Mouse (Mus musculus) G1E (cell line): ENCODE measurements around the gene Uap1. TPM values are rescaled to one million over a fixed set of nuclear protein-coding genes. Genes with fewer than 3 reads are reported as not detected.
A peak's percentile ranks its signal among the peaks of the same experiment; 100 is the strongest.

Experiments
- ATAC-seq: 2 replicates; pipeline ENCODE4 v1.8.0; 2016; ENCODE audit warnings: mild to moderate bottlenecking; ENCODE audit not compliant: insufficient number of reproducible peaks, poor library complexity, low FRiP score, severe bottlenecking; ENCODE audit errors: extremely low read depth
- DNase-seq: peaks from one replicate; pipeline ENCODE4 v3.0.0; 2012; ENCODE audit warnings: low spot score
- H3K27me3 ChIP-seq: 2 replicates; pipeline ENCODE4 v1.6.1; 2012; ENCODE audit warnings: mild to moderate bottlenecking, low read length, inconsistent platforms; ENCODE audit not compliant: insufficient read depth
- H3K36me3 ChIP-seq: replicated peaks from 2 replicates; pipeline ENCODE3; 2012; ENCODE audit warnings: mild to moderate bottlenecking, inconsistent platforms
- H3K4me1 ChIP-seq: 2 replicates; pipeline ENCODE4 v1.6.1; 2012; ENCODE audit warnings: low read depth, low read length, inconsistent platforms, mixed read lengths; ENCODE audit not compliant: insufficient read depth
- H3K4me3 ChIP-seq: 2 replicates; pipeline ENCODE4 v1.5.1; 2012; ENCODE audit warnings: low read depth, mild to moderate bottlenecking, inconsistent platforms, low read length, moderate library complexity, mixed read lengths
- H3K9me3 ChIP-seq: replicated peaks from 2 replicates; pipeline ENCODE4 v1.6.1; 2012; ENCODE audit warnings: inconsistent platforms
- CTCF ChIP-seq: IDR thresholded peaks from 2 replicates; pipeline ENCODE4 v1.5.1; 2012; ENCODE audit warnings: low read depth, low read length, inconsistent platforms, mixed read lengths
- GATA1 ChIP-seq: IDR thresholded peaks from 2 replicates; pipeline ENCODE4 v1.6.1; 2012; ENCODE audit warnings: borderline replicate concordance, low read length, inconsistent platforms, mixed read lengths
- GATA2 ChIP-seq: IDR thresholded peaks from 2 replicates; pipeline ENCODE4 v1.6.1; 2012; ENCODE audit warnings: low read depth, low read length, inconsistent platforms, borderline replicate concordance
- POLR2AphosphoS5 ChIP-seq: IDR thresholded peaks from 2 replicates; pipeline ENCODE4 v1.6.1; 2012; ENCODE audit warnings: low read depth, low read length, inconsistent platforms; ENCODE audit not compliant: insufficient replicate concordance
- TAL1 ChIP-seq: conservative IDR thresholded peaks from 2 replicates; pipeline ENCODE4 v1.6.1; 2012; ENCODE audit warnings: low read depth, low read length, inconsistent platforms, mixed read lengths
- polyA plus RNA-seq: library from polyadenylated mRNA; stranded (reverse); fragments of >175 nt; gene quantifications from 2 replicates; pipeline ENCODE4 v1.2.3, GENCODE M21; 2012
- total RNA-seq, 2 experiments: library from RNA; stranded (forward) in 1 of 2; stranded (reverse) in 1 of 2; fragments of 200-1000 nt in 1 of 2; fragments of >200 nt in 1 of 2; fragmentation: Nextera tagmentation in 1 of 2; gene quantifications; 2 replicates each; pipeline ENCODE4 v1.2.3; 2014 to 2017

Uap1 gene
- total and polyA plus RNA-seq, 3 experiments: 24.1 to 530 (median 171) TPM

DNA sequence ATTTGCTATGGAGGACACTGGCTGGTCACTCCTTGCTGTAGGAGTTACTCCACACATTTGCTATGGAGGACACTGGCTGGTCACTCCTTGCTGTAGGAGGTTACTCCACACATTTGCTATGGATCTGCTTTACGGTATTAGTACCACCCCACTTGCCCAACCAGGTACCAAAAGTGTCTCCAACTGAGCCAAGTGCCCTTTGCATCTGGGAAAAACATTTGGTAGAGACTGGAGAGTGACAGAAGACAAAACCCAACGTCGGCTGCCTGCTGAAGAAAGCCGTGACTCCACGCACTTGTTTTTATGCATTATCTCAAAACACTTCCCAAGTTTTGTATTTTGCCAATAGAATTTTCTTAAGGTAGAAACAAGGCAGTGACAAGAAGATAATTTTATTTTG, 33.1 kb downstream of the Uap1 start:
- H3K4me1 ChIP-seq: peaks cover 4% of the 10 kb centered on the region; the same call in 1 of the 2 replicates
- H3K36me3 ChIP-seq: peaks cover 71% of the 10 kb centered on the region
- no peak for TF ChIP-seq POLR2AphosphoS5
- no peak for TF ChIP-seq TAL1
- TF ChIP-seq GATA1: no peak
- TF ChIP-seq CTCF: no peak
- TF ChIP-seq GATA2: no peak
- no peaks in the 10 kb centered on the region for H3K9me3 ChIP-seq
- no peak for DNase-seq
- no peak overlapping the region for H3K4me3 ChIP-seq
- no peaks in the 10 kb centered on the region for H3K27me3 ChIP-seq
- no peak for ATAC-seq

DNA sequence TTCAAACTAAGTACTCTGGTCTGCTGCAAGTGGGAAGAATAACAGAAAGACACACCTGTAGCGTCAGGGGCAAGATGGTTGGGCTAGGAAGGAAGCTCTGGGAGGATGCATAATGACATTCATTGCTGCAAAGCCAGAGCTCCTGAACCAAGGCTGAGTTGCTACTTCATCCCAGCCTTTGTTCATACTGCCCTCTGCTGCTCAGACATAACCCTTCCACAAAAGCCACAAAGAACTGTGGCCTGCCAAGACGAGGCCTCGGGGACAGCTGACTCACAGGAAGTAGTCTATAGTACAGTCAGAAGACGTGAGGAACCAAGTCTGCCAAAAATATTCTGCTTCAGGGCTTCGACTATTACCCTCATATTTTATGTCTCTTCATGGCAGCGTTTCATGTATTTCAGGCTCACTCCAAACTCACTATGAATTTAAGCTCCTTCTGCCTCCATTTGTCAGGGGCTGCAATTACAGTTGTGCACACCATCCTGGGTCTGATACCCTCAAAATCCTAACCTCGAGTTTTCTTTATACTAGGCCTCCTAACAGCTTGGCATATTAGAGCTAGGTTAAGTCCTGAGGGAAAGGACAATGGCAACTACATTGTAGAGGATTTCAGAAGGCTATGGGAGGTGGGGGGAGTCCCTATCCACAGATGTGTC, 38.3 kb downstream of the Uap1 start:
- no peaks in the 10 kb centered on the region for H3K9me3 ChIP-seq
- DNase-seq (peak; percentile 15), ATAC-seq (peak; percentile 96)
- H3K27me3 ChIP-seq: peaks cover 2% of the 10 kb centered on the region
- TF ChIP-seq CTCF (peak; percentile 26), GATA1 (no peak)
- H3K4me3 ChIP-seq: no peak overlapping the region
- peaks cover 7% of the 10 kb centered on the region for H3K4me1 ChIP-seq
- H3K36me3 ChIP-seq: peaks cover 22% of the 10 kb centered on the region

- Histone ChIP-seq H3K36me3 (peaks cover 4% of the 10 kb centered on the region), H3K4me1 (peaks cover 7% of the 10 kb centered on the region), H3K4me3 (no peak overlapping the region), H3K9me3 (no peaks in the 10 kb centered on the region), H3K27me3 (peaks cover 4% of the 10 kb centered on the region)
- DNase-seq (no peak), ATAC-seq (no peak)
- TF ChIP-seq CTCF: no peak
- TF ChIP-seq POLR2AphosphoS5: no peak
- TF ChIP-seq GATA1: no peak
- no peak for TF ChIP-seq TAL1
- no peak for TF ChIP-seq GATA2
Observed at GRCm38 (mm10) chr1:170134264-170134663, 40.5 kb downstream of the Uap1 start.

DNA sequence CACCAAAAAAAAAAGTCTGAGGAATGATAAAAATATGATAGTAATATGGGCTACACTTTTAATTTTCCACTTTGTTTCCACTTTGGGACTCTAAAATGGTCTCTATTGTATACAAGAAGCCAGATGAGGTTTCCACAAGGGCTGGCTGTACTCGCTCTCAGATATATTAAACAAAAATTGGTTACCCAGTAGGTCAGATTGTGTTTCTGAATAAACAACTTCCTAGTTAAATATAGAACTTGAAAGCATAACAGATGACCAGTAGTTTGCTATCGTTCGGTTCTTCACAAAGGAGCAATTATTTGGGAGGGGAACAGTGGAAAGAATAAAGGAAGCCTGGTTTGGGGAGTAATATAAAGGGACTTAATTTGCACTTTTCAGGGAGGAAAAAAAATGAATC, 43.8 kb downstream of the Uap1 start:
- no peak for DNase-seq
- Histone ChIP-seq H3K27me3 (peaks cover 7% of the 10 kb centered on the region), H3K36me3 (no peaks in the 10 kb centered on the region)

DNA sequence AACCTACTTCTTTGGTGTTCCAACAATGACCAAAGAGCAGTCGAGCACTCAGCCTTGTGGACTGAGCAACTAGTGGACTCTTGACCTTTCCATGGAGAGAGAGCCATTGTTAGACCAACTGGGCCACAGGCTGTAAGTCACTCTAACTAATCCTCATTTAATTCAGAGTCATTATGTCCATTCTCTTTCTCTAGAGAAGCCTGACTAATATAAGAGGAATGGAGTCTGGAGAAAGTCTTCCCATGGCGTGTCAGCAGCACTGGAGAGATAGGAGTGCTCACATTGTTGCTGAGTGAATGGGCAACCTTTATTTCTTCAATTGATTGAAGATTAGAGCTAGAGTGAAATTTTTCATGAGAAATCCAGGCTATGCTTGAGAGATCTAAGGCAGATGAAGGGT, 50.1 kb downstream of the Uap1 start:
- ATAC-seq (no peak), DNase-seq (no peak)
- no peak overlapping the region for H3K4me3 ChIP-seq
- H3K27me3 ChIP-seq: 0 out of 2 replicates have a peak, but pooled peaks cover 8% of the 10 kb centered on the region
- no peaks in the 10 kb centered on the region for H3K36me3 ChIP-seq
- no peak for TF ChIP-seq GATA2
- no peak for TF ChIP-seq GATA1
- TF ChIP-seq TAL1: no peak
- TF ChIP-seq POLR2AphosphoS5: no peak
- no peak for TF ChIP-seq CTCF
- H3K4me1 ChIP-seq: no peaks in the 10 kb centered on the region
- H3K9me3 ChIP-seq: no peaks in the 10 kb centered on the region

More for the DNA sequence above, 43.8 kb downstream of the Uap1 start:
- Histone ChIP-seq H3K4me1 (no peaks in the 10 kb centered on the region), H3K4me3 (no peak overlapping the region), H3K9me3 (no peaks in the 10 kb centered on the region)
- no peak for TF ChIP-seq TAL1
- no peak for TF ChIP-seq GATA2
- no peak for TF ChIP-seq CTCF
- TF ChIP-seq POLR2AphosphoS5: no peak
- no peak for TF ChIP-seq GATA1
- ATAC-seq: no peak

- ATAC-seq: no peak
- DNase-seq: no peak
Observed at GRCm38 (mm10) chr1:170113616-170114015, 61.1 kb downstream of the Uap1 start.

GRCm38 (mm10) chr1:170112261-170112660, 62.5 kb downstream of the Uap1 start:
- H3K9me3 ChIP-seq: no peaks in the 10 kb centered on the region
- H3K4me3 ChIP-seq: no peak overlapping the region
- H3K36me3 ChIP-seq: no peaks in the 10 kb centered on the region
- H3K27me3 ChIP-seq: peaks cover 19% of the 10 kb centered on the region
- no peak for TF ChIP-seq POLR2AphosphoS5
- TF ChIP-seq CTCF: no peak
- no peak for TF ChIP-seq TAL1
- no peak for TF ChIP-seq GATA1
- no peak for TF ChIP-seq GATA2
- no peaks in the 10 kb centered on the region for H3K4me1 ChIP-seq
- DNase-seq (no peak), ATAC-seq (no peak)

More at GRCm38 (mm10) chr1:170113616-170114015, 61.1 kb downstream of the Uap1 start:
- H3K4me3 ChIP-seq: no peak overlapping the region
- no peak for TF ChIP-seq GATA1
- TF ChIP-seq TAL1: no peak
- no peaks in the 10 kb centered on the region for H3K36me3 ChIP-seq
- no peaks in the 10 kb centered on the region for H3K9me3 ChIP-seq
- H3K4me1 ChIP-seq: no peaks in the 10 kb centered on the region
- peaks cover 18% of the 10 kb centered on the region for H3K27me3 ChIP-seq
